Mouse (Mus musculus) intestine, postnatal 0 days (tissue): ENCODE measurements around the gene Sec22c. TPM values are rescaled to one million over a fixed set of nuclear protein-coding genes. Genes with fewer than 3 reads are reported as not detected.

ENCODE experiments used
- ATAC-seq: fragments of 200-750 bp; cut with Nextera tagmentation; 2 replicates; pipeline ENCODE4 v1.8.0; 2017; ENCODE audit warnings: mild to moderate bottlenecking, moderate TSS enrichment, moderate library complexity
- H3K27ac ChIP-seq: fragments of 300-500 bp; sonication (generic); 2 replicates; pipeline ENCODE4 v1.5.1; 2014; ENCODE audit warnings: mild to moderate bottlenecking, low read depth, low read length, moderate library complexity
- H3K27me3 ChIP-seq: fragments of 300-500 bp; sonication (generic); replicated peaks from 2 replicates; pipeline ENCODE4 v1.6.1; 2014; ENCODE audit warnings: low read length, mixed read lengths; ENCODE audit not compliant: control insufficient read depth, insufficient read depth
- H3K36me3 ChIP-seq: fragments of 300-500 bp; sonication (generic); 2 replicates; pipeline ENCODE4 v1.6.1; 2014; ENCODE audit warnings: mild to moderate bottlenecking, moderate library complexity; ENCODE audit not compliant: control insufficient read depth, insufficient read depth
- H3K4me1 ChIP-seq: fragments of 300-500 bp; sonication (generic); replicated peaks from 2 replicates; pipeline ENCODE4 v1.6.1; 2014; ENCODE audit warnings: antibody characterized with exemption, low read length, mixed read lengths; ENCODE audit not compliant: control insufficient read depth, insufficient read depth
- H3K4me2 ChIP-seq: fragments of 300-500 bp; sonication (generic); replicated peaks from 2 replicates; pipeline ENCODE4 v1.6.1; 2014; ENCODE audit warnings: low read depth, mild to moderate bottlenecking, moderate library complexity
- H3K4me3 ChIP-seq: fragments of 300-500 bp; sonication (generic); 2 replicates; pipeline ENCODE4 v1.5.1; 2014; ENCODE audit warnings: low read depth, low read length
- H3K9ac ChIP-seq: fragments of 300-500 bp; sonication (generic); 2 replicates; pipeline ENCODE4 v1.6.1; 2014; ENCODE audit warnings: mild to moderate bottlenecking, low read depth, low read length
- H3K9me3 ChIP-seq: fragments of 300-500 bp; sonication (generic); 2 replicates; pipeline ENCODE4 v1.6.1; 2016; ENCODE audit warnings: mixed run types; ENCODE audit not compliant: control insufficient read depth
- CTCF ChIP-seq: sonication (generic); IDR thresholded peaks from 2 replicates; pipeline ENCODE4 v1.5.1; 2016; ENCODE audit warnings: low read depth, mild to moderate bottlenecking, control low read depth, antibody characterized with exemption, moderate library complexity
- WGBS: fragments of 180-500 bp; shearing (Covaris S2); extraction: QIAGEN DNeasy Blood & Tissue Kit; methylation state at CpG from one replicate; pipeline ENCODE4 v1.1.7; 2014; 5-methylcytosine and 5-hydroxymethylcytosine counted together
- polyA plus RNA-seq: library from polyadenylated mRNA; unstranded; fragments of >200 nt; fragmentation: Nextera tagmentation; extraction: Ambion mirVana; gene quantifications from 2 replicates; pipeline ENCODE4 v1.2.1, GENCODE M21; 2015

Gene Sec22c
- polyA plus RNA-seq, 1 experiment from 2014 or later = 42.4 TPM

DNA sequence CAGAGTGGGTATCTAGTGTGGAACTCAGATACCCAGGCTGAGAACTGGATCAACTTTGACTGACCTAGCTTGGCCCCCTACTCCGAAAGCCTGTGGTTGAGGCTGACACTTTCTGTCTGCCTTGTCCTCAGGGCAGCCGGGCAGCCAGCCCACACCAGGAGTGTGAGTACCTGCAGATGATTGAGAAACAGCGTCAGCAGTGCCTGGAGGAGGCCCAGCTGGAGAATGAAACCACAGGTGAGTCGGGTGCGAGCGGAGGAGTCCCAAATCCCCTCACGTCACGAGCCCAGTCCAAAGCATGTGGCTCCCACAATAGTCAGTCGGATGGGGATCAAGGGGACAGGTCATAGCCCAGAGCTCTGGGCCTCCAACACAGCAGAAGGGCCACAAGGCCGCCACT, 51.6 kb downstream of the Sec22c start:
- H3K4me3 ChIP-seq = no peak overlapping the region
- no peak for ATAC-seq
- TF ChIP-seq CTCF = no peak
- H3K4me1 ChIP-seq = no peaks in the 10 kb centered on the region
- no peaks in the 10 kb centered on the region for H3K9me3 ChIP-seq
- no peak overlapping the region for H3K9ac ChIP-seq
- no peaks in the 10 kb centered on the region for H3K27me3 ChIP-seq
- H3K4me2 ChIP-seq = no peak overlapping the region
- no peaks in the 10 kb centered on the region; the same call in 1 of the 2 replicates for H3K36me3 ChIP-seq
- 86% methylated on average over 10 of the region's 10 CpGs for WGBS
- no peak overlapping the region for H3K27ac ChIP-seq

DNA sequence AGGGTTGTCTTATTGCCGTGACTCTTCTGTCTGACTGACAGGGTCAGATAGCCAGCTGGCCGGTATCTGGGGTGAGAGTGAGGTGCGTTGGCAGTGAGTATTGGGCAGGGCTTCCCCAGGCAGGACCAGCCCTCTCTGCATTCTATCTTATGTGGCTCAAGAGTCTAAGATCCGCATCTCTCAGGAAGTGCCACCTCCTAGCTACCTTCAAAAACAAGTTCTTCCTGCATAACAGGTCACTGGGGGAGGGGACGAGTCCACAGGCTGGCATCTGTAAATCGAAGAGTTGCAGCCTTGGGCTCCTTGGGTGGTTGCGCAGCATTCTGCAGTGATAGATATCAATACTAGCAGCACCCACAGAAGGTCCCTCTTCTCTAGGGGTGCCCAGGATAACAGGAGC, 58.3 kb downstream of the Sec22c start:
- Histone ChIP-seq H3K4me2 (no peak overlapping the region), H3K36me3 (no peaks in the 10 kb centered on the region), H3K4me3 (no peak overlapping the region), H3K9ac (no peak overlapping the region), H3K27ac (no peak overlapping the region), H3K27me3 (no peaks in the 10 kb centered on the region), H3K4me1 (0 out of 2 replicates have a peak, but pooled peaks cover 11% of the 10 kb centered on the region), H3K9me3 (no peaks in the 10 kb centered on the region)
- ATAC-seq = no peak
- TF ChIP-seq CTCF = no peak
- 44% methylated on average over 7 of the region's 7 CpGs for WGBS

DNA sequence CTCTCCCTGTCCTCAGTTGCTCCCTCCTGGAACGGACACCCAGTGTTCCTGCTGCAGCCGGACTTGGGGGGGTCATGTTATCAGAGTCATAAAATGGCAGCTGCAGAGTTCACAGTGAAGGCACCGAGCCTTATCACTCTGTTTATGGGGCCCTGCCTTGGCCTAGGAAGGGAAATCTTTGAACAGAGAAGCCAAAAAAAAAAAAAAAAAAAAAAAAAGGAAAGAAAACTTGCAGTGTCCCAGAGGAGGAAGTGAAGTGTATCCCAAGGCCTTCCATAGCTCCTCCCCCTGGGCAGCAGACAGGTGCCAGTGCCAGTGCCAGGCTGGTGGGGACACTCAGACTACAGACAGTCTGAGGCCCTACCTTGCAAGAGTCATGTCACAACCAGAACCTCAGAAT, 60.4 kb downstream of the Sec22c start:
- Histone ChIP-seq H3K4me3 (no peak overlapping the region), H3K9ac (no peak overlapping the region), H3K4me1 (peaks cover 17% of the 10 kb centered on the region), H3K9me3 (no peaks in the 10 kb centered on the region), H3K27me3 (peaks cover 5% of the 10 kb centered on the region; the same call in 1 of the 2 replicates), H3K4me2 (peak overlapping the region; percentile 88), H3K36me3 (no peaks in the 10 kb centered on the region), H3K27ac (peak overlapping the region; percentile 77)
- ATAC-seq = peak; percentile 60
- no peak for TF ChIP-seq CTCF
- 14% methylated on average over 3 of the region's 3 CpGs for WGBS

GRCm38 (mm10) chr9:121642401-121643181, 62.7 kb downstream of the Sec22c start, which contains the start of gene Vipr1:
TSS of gene Vipr1 (plus strand) at chr9:121642716.
- H3K36me3 ChIP-seq = no peaks in the 10 kb centered on the region
- peak within 1 kb of the TSS; percentile 69 for H3K4me3 ChIP-seq
- peaks cover 17% of the 10 kb centered on the region for H3K4me1 ChIP-seq
- H3K9ac ChIP-seq = peak within 1 kb of the TSS; percentile 59
- H3K27ac ChIP-seq = peak within 1 kb of the TSS; percentile 71
- H3K4me2 ChIP-seq = peak within 1 kb of the TSS; percentile 88
- ATAC-seq = peak; percentile 84
- WGBS = under 1% methylated on average over 63 of the region's 79 CpGs
- TF ChIP-seq CTCF = peak; percentile 57
- H3K9me3 ChIP-seq = no peaks in the 10 kb centered on the region
- peaks cover 7% of the 10 kb centered on the region; the same call in 1 of the 2 replicates for H3K27me3 ChIP-seq

DNA sequence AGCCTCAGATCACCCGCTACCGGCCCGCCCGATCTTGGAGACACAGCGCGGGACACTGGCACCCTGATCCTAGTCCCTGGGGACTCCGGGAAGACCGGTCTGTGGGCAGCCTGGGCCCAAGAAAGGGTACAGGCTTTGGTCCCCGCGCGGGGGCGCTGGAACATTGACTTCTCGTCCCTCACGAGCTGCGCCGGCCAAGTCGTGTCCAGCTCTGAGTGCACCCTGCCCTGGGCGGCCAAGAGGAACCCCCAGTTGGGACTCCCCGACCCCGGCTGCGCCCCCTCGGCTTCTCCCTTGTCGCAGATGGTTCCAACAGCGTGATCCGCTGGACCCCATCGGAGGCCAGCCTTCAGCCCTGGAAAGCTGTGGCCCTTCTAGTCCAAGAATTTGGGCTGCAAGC, 63.3 kb downstream of the Sec22c start, which contains the start of gene Lyzl4:
Gene Lyzl4, minus strand, starts transcription at position 96 of the 400 bp plus-strand sequence.
- H3K9me3 ChIP-seq = no peaks in the 10 kb centered on the region
- peak within 1 kb of the TSS; percentile 59 for H3K9ac ChIP-seq
- ATAC-seq = peak; percentile 64
- H3K27ac ChIP-seq = peak within 1 kb of the TSS; percentile 71
- TF ChIP-seq CTCF = peak; percentile 83
- peaks cover 17% of the 10 kb centered on the region for H3K4me1 ChIP-seq
- H3K4me3 ChIP-seq = peak within 1 kb of the TSS; percentile 69
- no peaks in the 10 kb centered on the region for H3K36me3 ChIP-seq
- peak within 1 kb of the TSS; percentile 88 for H3K4me2 ChIP-seq
- WGBS = under 1% methylated on average over 26 of the region's 26 CpGs
- H3K27me3 ChIP-seq = peaks cover 7% of the 10 kb centered on the region; the same call in 1 of the 2 replicates

DNA sequence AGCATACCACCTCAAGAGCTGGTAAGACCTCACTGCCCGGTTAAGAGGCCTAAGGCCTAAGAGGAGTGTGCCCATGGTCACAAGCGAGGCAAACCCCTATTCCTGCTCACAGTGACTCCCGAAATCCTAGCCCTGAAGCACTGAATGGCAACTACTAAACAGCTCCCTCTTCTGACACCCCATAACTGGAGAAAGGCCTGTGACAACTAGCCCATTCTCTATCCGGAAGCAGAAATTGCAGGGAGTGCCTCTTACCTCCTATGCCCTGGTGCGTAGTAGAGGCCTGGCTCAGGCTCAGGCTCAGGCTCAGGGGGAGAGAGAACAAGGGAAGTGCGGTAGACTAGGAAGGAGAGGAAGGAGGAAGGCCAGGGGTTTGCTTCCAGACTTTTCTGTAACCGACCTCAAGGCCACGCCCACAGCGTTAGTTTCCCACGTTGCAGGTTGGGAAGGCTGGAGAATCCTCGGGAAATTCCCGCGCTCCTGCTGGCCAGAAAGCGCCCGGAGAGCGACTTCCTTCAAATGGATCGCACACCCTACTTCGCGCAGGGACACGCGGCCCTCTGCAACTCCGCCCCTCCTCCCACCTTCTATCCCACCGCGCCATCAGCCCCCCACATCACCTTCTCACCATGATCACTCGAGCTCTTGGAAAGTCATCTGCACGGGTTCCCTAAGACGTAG, 63.9 kb downstream of the Sec22c start:
- peaks cover 17% of the 10 kb centered on the region for H3K4me1 ChIP-seq
- no peak overlapping the region for H3K27ac ChIP-seq
- ATAC-seq = no peak
- H3K4me2 ChIP-seq = peak overlapping the region; percentile 88
- H3K9ac ChIP-seq = no peak overlapping the region
- no peaks in the 10 kb centered on the region for H3K9me3 ChIP-seq
- peak; percentile 23; the same call in 1 of the 2 replicates for TF ChIP-seq CTCF
- H3K36me3 ChIP-seq = no peaks in the 10 kb centered on the region
- H3K27me3 ChIP-seq = peaks cover 7% of the 10 kb centered on the region; the same call in 1 of the 2 replicates
- WGBS = 13% methylated on average over 27 of the region's 27 CpGs
- H3K4me3 ChIP-seq = peak overlapping the region; percentile 69
